Comparison of ENCODE assay signal across 16 mouse cellular contexts in genomic region chr5:116735622-116736021, GRCm38 (mm10).
"Had no signal": no experiment of that assay in that cellular context is flagged by ENCODE, and none has a peak within 500 bp of the region (broad histone marks: within the 10 kb centered on the region; RNA-seq: fewer than 3 reads in every experiment).

No protein-coding gene starts in this region.

- DNase-seq: retina, postnatal 1 day; right cerebral cortex, adult 18-20 months; right cerebral cortex, postnatal 14 days; right cerebral cortex, postnatal 25 days; right cerebral cortex, postnatal 4 days; spleen, adult 18-20 months; thymus, adult 18-20 months; thymus, adult 2 months; thymus, postnatal 14 days; thymus, postnatal 25 days; thymus, postnatal 36 days; thymus, postnatal 4 days had no signal

- H3K9me3 ChIP-seq: neural tube, embryonic 13.5 days; neural tube, embryonic 15.5 days; stomach, embryonic 15.5 days had no signal

- H3K4me3 ChIP-seq: neural tube, embryonic 13.5 days; neural tube, embryonic 15.5 days; stomach, embryonic 15.5 days had no signal

- H3K36me3 ChIP-seq: neural tube, embryonic 13.5 days; neural tube, embryonic 15.5 days; stomach, embryonic 15.5 days had no signal

- H3K4me2 ChIP-seq: neural tube, embryonic 13.5 days; neural tube, embryonic 15.5 days; stomach, embryonic 15.5 days had no signal

- H3K4me1 ChIP-seq: neural tube, embryonic 13.5 days; neural tube, embryonic 15.5 days; stomach, embryonic 15.5 days had no signal

- H3K9ac ChIP-seq: neural tube, embryonic 13.5 days; neural tube, embryonic 15.5 days; stomach, embryonic 15.5 days had no signal

- H3K27ac ChIP-seq: neural tube, embryonic 13.5 days; neural tube, embryonic 15.5 days; stomach, embryonic 15.5 days; stomach, postnatal 0 days had no signal

- H3K27me3 ChIP-seq: neural tube, embryonic 13.5 days; neural tube, embryonic 15.5 days; stomach, embryonic 15.5 days had no signal
